8 mouse cellular contexts compared by ENCODE assay signal in the genomic region with DNA sequence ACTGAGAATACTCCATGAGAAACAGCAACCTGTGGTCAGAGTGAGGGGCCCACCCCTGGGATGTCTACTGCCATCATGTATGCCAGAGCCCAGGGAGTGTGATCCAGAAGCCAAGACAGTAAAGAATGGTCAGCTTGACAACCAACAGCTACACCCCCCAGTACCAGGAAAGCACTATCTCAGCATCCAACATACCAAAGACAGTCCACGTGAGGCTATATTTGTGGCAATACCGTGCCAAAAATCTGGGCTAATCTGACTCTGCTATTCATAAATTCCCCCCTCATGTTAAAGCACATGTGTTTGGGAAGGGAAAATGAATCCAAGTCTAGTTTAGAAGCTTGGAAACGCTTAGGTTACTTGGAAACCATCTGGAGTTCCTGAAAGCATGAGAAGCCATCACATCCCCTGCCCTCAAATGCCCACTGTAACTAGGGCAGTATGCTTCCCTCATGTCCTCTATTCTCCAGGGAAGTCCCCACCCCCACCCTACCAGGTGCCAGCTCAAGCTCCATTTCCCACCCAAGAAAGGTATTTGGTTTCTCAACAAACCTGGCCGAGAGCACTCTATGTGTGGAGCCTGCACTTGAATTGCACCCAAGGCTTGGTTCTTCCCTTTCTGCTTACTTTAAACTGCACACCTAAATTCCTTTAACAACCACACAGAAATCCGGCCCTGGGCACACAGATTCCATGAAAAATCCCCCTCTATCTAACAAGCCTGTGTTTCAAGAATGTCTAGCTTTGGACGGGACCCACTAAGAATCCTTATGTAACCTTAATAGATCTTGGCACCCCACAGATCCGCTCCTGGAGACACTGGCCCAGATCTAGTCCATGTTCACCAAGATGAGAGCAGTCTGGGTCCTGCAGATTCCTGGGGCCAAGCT. TPM values are rescaled to one million over a fixed set of nuclear protein-coding genes. Genes with fewer than 3 reads are reported as not detected.
DNase-seq lines count a peak whose midpoint lies in the region; ATAC-seq and TF ChIP-seq lines count a peak whose summit lies in the region.

No protein-coding gene starts in this region.

- peak overlapping the region; percentile 81 to 88 for H3K4me3 ChIP-seq in heart, embryonic 14.5 days (ENCODE audit: control insufficient read depth in 1 of 2, insufficient read depth in 1 of 2, low read depth in 1 of 2, low read length in 2 of 2)
- H3K4me3 ChIP-seq in cortical plate, adult 2 months (ENCODE audit: insufficient read depth, low read length) = peak overlapping the region; percentile 92
- peak overlapping the region; percentile 67 for H3K4me3 ChIP-seq in hindbrain, embryonic 15.5 days
- H3K4me3 ChIP-seq in midbrain, embryonic 13.5 days (replicated peaks) = peak overlapping the region; percentile 84

- no peak for TF ChIP-seq CTCF in cortical plate, adult 2 months (IDR thresholded peaks at IDR 0.05; ENCODE audit: extremely low read depth, insufficient read depth, low read length)

- H3K27me3 ChIP-seq in heart, embryonic 14.5 days (ENCODE audit: control insufficient read depth, insufficient read depth, low read length) = no peaks in the 10 kb centered on the region
- no peaks in the 10 kb centered on the region for H3K27me3 ChIP-seq in hindbrain, embryonic 15.5 days
- H3K27me3 ChIP-seq in midbrain, embryonic 13.5 days = peaks cover 9% of the 10 kb centered on the region; the same call in 1 of the 2 replicates

- H3K9me3 ChIP-seq in heart, embryonic 14.5 days (ENCODE audit: control insufficient read depth, low read length) = no peaks in the 10 kb centered on the region
- no peaks in the 10 kb centered on the region for H3K9me3 ChIP-seq in hindbrain, embryonic 15.5 days
- no peaks in the 10 kb centered on the region for H3K9me3 ChIP-seq in midbrain, embryonic 13.5 days

- TF ChIP-seq POLR2A in cortical plate, adult 2 months (IDR thresholded peaks at IDR 0.05; ENCODE audit: extremely low read depth, insufficient read depth, low read length) = no peak

- peaks cover 18 to 27% of the 10 kb centered on the region in 2 experiments for H3K4me1 ChIP-seq in heart, embryonic 14.5 days (ENCODE audit: control insufficient read depth in 2 of 2, insufficient read depth in 2 of 2, low read length in 2 of 2)
- peaks cover 8% of the 10 kb centered on the region; the same call in 1 of the 2 replicates for H3K4me1 ChIP-seq in cortical plate, adult 2 months (ENCODE audit: control insufficient read depth, insufficient read depth, low read length)
- peaks cover 21% of the 10 kb centered on the region for H3K4me1 ChIP-seq in hindbrain, embryonic 15.5 days (replicated peaks)
- peaks cover 17% of the 10 kb centered on the region for H3K4me1 ChIP-seq in midbrain, embryonic 13.5 days (replicated peaks)

- H3K36me3 ChIP-seq in heart, embryonic 14.5 days (ENCODE audit: control insufficient read depth, insufficient read depth, low read length) = no peaks in the 10 kb centered on the region
- no peaks in the 10 kb centered on the region for H3K36me3 ChIP-seq in hindbrain, embryonic 15.5 days
- no peaks in the 10 kb centered on the region for H3K36me3 ChIP-seq in midbrain, embryonic 13.5 days

- H3K9ac ChIP-seq in heart, embryonic 14.5 days (ENCODE audit: low read length) = peak overlapping the region; percentile 84
- H3K9ac ChIP-seq in hindbrain, embryonic 15.5 days = peak overlapping the region; percentile 79
- H3K9ac ChIP-seq in midbrain, embryonic 13.5 days (replicated peaks) = peak overlapping the region; percentile 88

- H3K27ac ChIP-seq in heart, embryonic 14.5 days (replicated peaks in 1 of 2; ENCODE audit: control insufficient read depth in 1 of 2, insufficient read depth in 1 of 2, low read depth in 2 of 2, low read length in 2 of 2) = 0 out of 4 replicates have a peak overlapping the region, but pooled peaks of 1 of the 2 experiments have one; percentile 19
- H3K27ac ChIP-seq in cortical plate, adult 2 months (ENCODE audit: insufficient read depth, low read length) = peak overlapping the region; percentile 21; the same call in 1 of the 2 replicates
- no peak overlapping the region for H3K27ac ChIP-seq in hindbrain, embryonic 15.5 days (replicated peaks)
- no peak overlapping the region for H3K27ac ChIP-seq in midbrain, embryonic 13.5 days

- no peak for ATAC-seq in heart, embryonic 14.5 days (ENCODE audit: insufficient number of reproducible peaks, insufficient read depth, low FRiP score, low read depth)
- ATAC-seq in hindbrain, embryonic 15.5 days (ENCODE audit: low FRiP score, low read depth) = peak; percentile 8; the same call in 1 of the 2 replicates
- ATAC-seq in midbrain, embryonic 13.5 days = no peak

- H3K4me2 ChIP-seq in heart, embryonic 14.5 days (ENCODE audit: low read length) = peak overlapping the region; percentile 80
- peak overlapping the region; percentile 79 for H3K4me2 ChIP-seq in hindbrain, embryonic 15.5 days
- peak overlapping the region; percentile 83 for H3K4me2 ChIP-seq in midbrain, embryonic 13.5 days (replicated peaks)

- 43% methylated on average over 7 of the region's 7 CpGs for WGBS in heart, embryonic 14.5 days
- WGBS in hindbrain, embryonic 15.5 days = 59% methylated on average over 7 of the region's 7 CpGs
- WGBS in midbrain, embryonic 13.5 days = 67% methylated on average over 7 of the region's 7 CpGs

- no peak for DNase-seq in heart, postnatal 14 days
- no peak for DNase-seq in ovary, postnatal 36 days (ENCODE audit: low spot score)
- DNase-seq in spleen, adult 18-20 months = no peak
- no peak for DNase-seq in adrenal gland, postnatal 14 days

- intact Hi-C loops in heart, postnatal 14 days (cut with DNase I) = loop anchor here (5.0 kb wide), 1 partner anchor 74 kb away; no protein-coding TSS in a partner anchor

RNA-seq across cellular contexts. Expression of a gene that starts 1.5 kb away (rescaled TPM):
- 13.9 and 14.0 TPM in 2 replicates for polyA plus RNA-seq in heart, embryonic 14.5 days (2014; fragmentation: Nextera tagmentation; extraction: Ambion mirVana)
- total RNA-seq in heart, postnatal 14 days (2021) = 10 to 100 TPM; 16.7 to 18.9 TPM
- polyA plus RNA-seq in cortical plate, adult 2 months (2012; rRNA removed) = 60.5 and 61.1 TPM in 2 replicates
- polyA plus RNA-seq in hindbrain, embryonic 15.5 days (2015; fragmentation: Nextera tagmentation; extraction: Ambion mirVana) = 17.9 and 19.5 TPM in 2 replicates
- 7.2 and 9.3 TPM in 2 replicates for polyA plus RNA-seq in midbrain, embryonic 13.5 days (2015; fragmentation: Nextera tagmentation; extraction: Ambion mirVana)
- 8.2 and 9.7 TPM in 2 replicates for total RNA-seq in adrenal gland, postnatal 14 days (2021)

RNA-seq across cellular contexts. Expression of a gene that starts 1.5 kb away (rescaled TPM):
- polyA plus RNA-seq in heart, embryonic 14.5 days (2014; fragmentation: Nextera tagmentation; extraction: Ambion mirVana) = 0.19 TPM in 1 of 2 replicates, not detected in the other
- total RNA-seq in heart, postnatal 14 days (2021) = under 1 TPM; 0.27 to 0.60 TPM
- polyA plus RNA-seq in cortical plate, adult 2 months (2012; rRNA removed) = 0.90 and 1.0 TPM in 2 replicates
- 0.14 TPM in 1 of 2 replicates, not detected in the other for polyA plus RNA-seq in hindbrain, embryonic 15.5 days (2015; fragmentation: Nextera tagmentation; extraction: Ambion mirVana)
- 0.24 TPM in 1 of 2 replicates, not detected in the other for polyA plus RNA-seq in midbrain, embryonic 13.5 days (2015; fragmentation: Nextera tagmentation; extraction: Ambion mirVana)
- 0.34 and 0.63 TPM in 2 replicates for total RNA-seq in adrenal gland, postnatal 14 days (2021)
